Mouse (Mus musculus) myocyte (in vitro differentiated cells): ENCODE measurements around the gene Tfcp2l1. TPM values are rescaled to one million over a fixed set of nuclear protein-coding genes. Genes with fewer than 3 reads are reported as not detected.

Experiments
- H3K27me3 ChIP-seq: one replicate; pipeline ENCODE4 v1.6.1; 2011; ENCODE audit not compliant: control insufficient read depth, insufficient read depth, insufficient read length
- H3K36me3 ChIP-seq: one replicate; pipeline ENCODE4 v1.6.1; 2011; ENCODE audit not compliant: control insufficient read depth, insufficient read depth
- H3K4me2 ChIP-seq: one replicate; pipeline ENCODE4 v1.6.1; 2011; ENCODE audit warnings: low read depth, control low read depth
- H3K4me3 ChIP-seq: one replicate; pipeline ENCODE4 v1.5.1; 2011; ENCODE audit warnings: mild to moderate bottlenecking, control low read depth, moderate library complexity
- H3K79me2 ChIP-seq: one replicate; pipeline ENCODE4 v1.6.1; 2011; ENCODE audit not compliant: control insufficient read depth, insufficient read depth
- H3ac ChIP-seq: one replicate; pipeline ENCODE4 v1.6.1; 2011; ENCODE audit not compliant: control insufficient read depth, insufficient read length
- CEBPB ChIP-seq: IDR thresholded peaks from 2 replicates; pipeline ENCODE4 v1.6.1; 2011; ENCODE audit warnings: mild to moderate bottlenecking, moderate library complexity; ENCODE audit not compliant: poor library complexity, insufficient read depth, severe bottlenecking
- E2F4 ChIP-seq: IDR thresholded peaks from one replicate; pipeline ENCODE4 v1.6.1; 2011; ENCODE audit warnings: mild to moderate bottlenecking, control low read depth, moderate library complexity; ENCODE audit not compliant: insufficient read depth
- MAX ChIP-seq: IDR thresholded peaks from one replicate; pipeline ENCODE4 v1.6.1; 2011; ENCODE audit warnings: low read depth, mild to moderate bottlenecking, control low read depth
- MYOD1 ChIP-seq, 3 experiments: IDR thresholded peaks; one replicate each; pipeline ENCODE4 v1.6.1; 2011; ENCODE audit warnings: control low read depth in 2 of 3, low read depth in 2 of 3, mild to moderate bottlenecking in 2 of 3, moderate library complexity in 1 of 3; ENCODE audit not compliant: insufficient read length in 2 of 3, control insufficient read depth in 1 of 3
- MYOG ChIP-seq, 3 experiments: IDR thresholded peaks; one replicate each; pipeline ENCODE4 v1.6.1; 2011; ENCODE audit warnings: control low read depth in 2 of 3, low read depth in 2 of 3, mild to moderate bottlenecking in 2 of 3; ENCODE audit not compliant: insufficient read length in 2 of 3, control insufficient read depth in 1 of 3, insufficient read depth in 1 of 3
- POLR2A ChIP-seq: IDR thresholded peaks from one replicate; pipeline ENCODE4 v1.6.1; 2011; ENCODE audit warnings: low read depth, mild to moderate bottlenecking, control low read depth, moderate library complexity; ENCODE audit not compliant: insufficient read length
- POLR2AphosphoS2 ChIP-seq: IDR thresholded peaks from one replicate; pipeline ENCODE4 v1.6.1; 2011; ENCODE audit warnings: low read depth, control low read depth; ENCODE audit not compliant: insufficient read length
- REST ChIP-seq: IDR thresholded peaks from one replicate; pipeline ENCODE4 v1.6.1; 2011; ENCODE audit warnings: mild to moderate bottlenecking, control low read depth, moderate library complexity; ENCODE audit not compliant: insufficient read depth, insufficient read length
- SRF ChIP-seq: IDR thresholded peaks from one replicate; pipeline ENCODE4 v1.6.1; 2011; ENCODE audit warnings: low read depth; ENCODE audit not compliant: control insufficient read depth, insufficient read length
- TCF12 ChIP-seq: IDR thresholded peaks from one replicate; pipeline ENCODE4 v1.6.1; 2011; ENCODE audit warnings: mild to moderate bottlenecking, control low read depth; ENCODE audit not compliant: poor library complexity, insufficient read depth, severe bottlenecking
- TCF3 ChIP-seq: IDR thresholded peaks from one replicate; pipeline ENCODE4 v1.6.1; 2011; ENCODE audit warnings: low read depth, control low read depth; ENCODE audit not compliant: insufficient read length
- USF1 ChIP-seq: IDR thresholded peaks from one replicate; pipeline ENCODE4 v1.6.1; 2011; ENCODE audit warnings: low read depth, mild to moderate bottlenecking, control low read depth, moderate library complexity
- polyA plus RNA-seq: library from polyadenylated mRNA; unstranded; fragments of >200 nt; fragmentation: generic; extraction: Trizol; gene quantifications from one replicate; pipeline ENCODE4 v1.2.1, GENCODE M21; 2012; ENCODE audit warnings: missing spikeins

Gene Tfcp2l1
- polyA plus RNA-seq, 1 experiment: 1.2 TPM

DNA sequence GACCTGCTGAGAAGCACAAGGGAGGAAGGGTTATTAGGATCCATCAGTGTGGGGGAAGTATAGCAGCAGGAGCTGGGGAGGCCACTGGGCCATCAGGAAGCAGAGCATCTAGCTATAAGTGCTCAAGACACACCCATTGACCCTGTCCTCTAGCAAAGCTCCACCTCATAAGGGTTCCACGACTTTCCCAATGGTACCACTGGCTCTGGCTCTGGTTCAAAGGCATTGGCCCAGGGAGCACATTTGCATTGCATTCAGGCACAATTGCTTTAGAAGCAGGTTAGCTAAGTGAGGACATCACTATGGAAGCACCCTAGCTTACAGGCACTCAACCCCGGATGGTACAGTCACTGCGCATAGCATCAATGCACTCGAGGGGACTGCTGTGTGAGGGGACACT is 46.4 kb downstream of the Tfcp2l1 start:
- no peaks in the 10 kb centered on the region for H3K27me3 ChIP-seq
- H3K79me2 ChIP-seq: no peaks in the 10 kb centered on the region
- H3K4me2 ChIP-seq: no peak overlapping the region
- no peak overlapping the region for H3K4me3 ChIP-seq
- H3ac ChIP-seq: no peak overlapping the region
- no peak for TF ChIP-seq MAX
- no peak for TF ChIP-seq SRF
- TF ChIP-seq POLR2A: no peak
- TF ChIP-seq USF1: no peak
- no peak for TF ChIP-seq MYOD1 (IDR thresholded peaks at IDR 0.05; ENCODE audit: control insufficient read depth in 1 of 3, insufficient read length in 2 of 3, low read depth in 2 of 3)
- TF ChIP-seq REST: no peak
- no peak for TF ChIP-seq CEBPB
- TF ChIP-seq TCF3: no peak
- H3K36me3 ChIP-seq: no peaks in the 10 kb centered on the region

DNA sequence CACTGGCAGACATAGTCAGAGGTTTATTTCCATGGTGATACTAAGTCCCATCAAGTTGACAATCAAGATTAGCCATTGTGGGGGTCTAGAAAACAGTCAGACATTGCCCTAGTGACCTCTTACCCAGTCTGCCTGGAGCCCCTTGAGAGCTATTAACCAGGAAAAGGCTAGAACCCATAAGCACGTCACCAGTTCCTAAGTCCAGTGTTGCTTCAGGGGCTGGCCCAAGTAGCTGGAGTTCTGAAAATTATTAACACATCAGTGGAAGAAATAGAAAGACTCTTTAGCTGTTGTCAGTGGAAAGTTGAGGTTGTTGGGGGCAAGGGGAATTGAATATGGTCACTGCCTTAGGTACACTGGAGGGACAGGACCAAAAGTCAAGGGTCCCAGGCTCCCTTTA is 54.2 kb downstream of the Tfcp2l1 start:
- Histone ChIP-seq H3ac (no peak overlapping the region), H3K79me2 (no peaks in the 10 kb centered on the region)

DNA sequence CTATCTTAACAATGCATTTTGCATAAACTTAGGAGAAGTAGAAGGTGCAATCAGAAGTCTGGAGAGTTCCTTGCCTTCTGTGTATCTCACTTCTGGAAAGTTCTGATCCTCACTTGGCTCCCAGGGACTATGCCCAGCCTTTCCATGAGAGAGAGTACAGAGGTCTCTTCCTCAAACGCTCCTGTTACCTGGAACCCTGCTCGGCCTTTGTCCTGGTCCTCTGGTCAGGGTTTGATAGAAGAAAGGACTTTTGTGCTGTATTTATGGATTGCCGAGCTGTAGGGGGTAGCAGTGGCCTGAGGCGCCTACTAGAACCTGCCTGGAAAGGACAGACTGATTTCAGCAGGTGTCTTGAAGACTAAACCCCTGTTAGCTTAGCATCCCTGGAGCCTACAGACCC is 55.9 kb downstream of the Tfcp2l1 start:
- H3K36me3 ChIP-seq: no peaks in the 10 kb centered on the region
- no peaks in the 10 kb centered on the region for H3K79me2 ChIP-seq
- TF ChIP-seq MAX (no peak), POLR2AphosphoS2 (no peak), MYOG (IDR thresholded peaks at IDR 0.05; ENCODE audit: control insufficient read depth in 1 of 3, insufficient read depth in 1 of 3, insufficient read length in 2 of 3, low read depth in 2 of 3) (no peak), REST (no peak), SRF (no peak)
- no peak overlapping the region for H3K4me3 ChIP-seq
- H3K4me2 ChIP-seq: no peak overlapping the region
- H3ac ChIP-seq: no peak overlapping the region
- H3K27me3 ChIP-seq: peaks cover 10% of the 10 kb centered on the region

More for the DNA sequence above, 54.2 kb downstream of the Tfcp2l1 start:
- no peak overlapping the region for H3K4me2 ChIP-seq
- TF ChIP-seq E2F4: no peak
- no peak for TF ChIP-seq MYOG (IDR thresholded peaks at IDR 0.05; ENCODE audit: control insufficient read depth in 1 of 3, insufficient read depth in 1 of 3, insufficient read length in 2 of 3, low read depth in 2 of 3)
- peaks cover 2% of the 10 kb centered on the region for H3K27me3 ChIP-seq
- no peak overlapping the region for H3K4me3 ChIP-seq
- no peaks in the 10 kb centered on the region for H3K36me3 ChIP-seq

DNA sequence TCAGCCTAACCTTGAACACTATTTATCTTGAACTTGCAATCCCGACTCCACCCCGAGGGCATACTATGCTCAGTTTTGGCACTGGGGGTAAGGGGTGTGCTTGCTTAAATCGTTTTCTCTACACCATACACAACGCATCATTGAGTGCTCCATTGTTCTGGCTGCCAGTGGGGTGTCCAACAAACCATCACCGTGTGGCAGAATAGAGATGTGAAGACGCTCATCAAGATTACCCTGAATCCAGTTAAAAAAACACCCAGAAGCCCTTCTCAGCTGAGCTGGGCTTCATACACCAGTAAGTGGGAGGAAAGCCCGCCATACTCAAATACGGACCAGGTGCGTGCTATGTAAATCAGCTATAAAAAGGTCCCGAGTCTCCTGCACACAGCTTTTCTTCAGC is 60.0 kb downstream of the Tfcp2l1 start:
- Histone ChIP-seq H3K79me2 (no peaks in the 10 kb centered on the region), H3ac (no peak overlapping the region), H3K4me2 (no peak overlapping the region), H3K27me3 (peaks cover 10% of the 10 kb centered on the region), H3K36me3 (no peaks in the 10 kb centered on the region), H3K4me3 (no peak overlapping the region)
- no peak for TF ChIP-seq SRF
- no peak for TF ChIP-seq MYOD1 (IDR thresholded peaks at IDR 0.05; ENCODE audit: control insufficient read depth in 1 of 3, insufficient read length in 2 of 3, low read depth in 2 of 3)
- no peak for TF ChIP-seq TCF12
- no peak for TF ChIP-seq POLR2A
- TF ChIP-seq MYOG (IDR thresholded peaks at IDR 0.05; ENCODE audit: control insufficient read depth in 1 of 3, insufficient read depth in 1 of 3, insufficient read length in 2 of 3, low read depth in 2 of 3): no peak

DNA sequence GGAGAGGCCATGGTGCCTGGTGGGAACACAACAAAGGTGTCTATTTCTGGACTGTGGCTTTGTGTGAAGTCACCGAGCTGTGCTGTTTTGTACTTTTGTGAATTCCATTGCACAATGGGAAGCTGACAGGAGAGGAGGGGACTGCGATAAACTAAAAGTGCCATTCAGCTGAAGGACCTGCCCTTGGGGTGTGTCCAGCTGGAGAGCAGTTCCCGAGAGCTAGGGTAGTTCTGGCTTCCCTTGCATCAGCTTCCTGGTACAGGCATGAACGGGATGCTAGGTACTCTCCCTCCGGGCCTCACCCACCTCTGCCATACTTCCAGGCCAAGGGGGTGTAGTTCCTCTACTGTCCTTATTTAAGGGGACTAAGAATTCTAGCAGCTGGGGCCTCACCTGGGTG is 62.1 kb downstream of the Tfcp2l1 start:
- Histone ChIP-seq H3K36me3 (no peaks in the 10 kb centered on the region), H3K4me2 (no peak overlapping the region)
- no peak for TF ChIP-seq TCF12
- no peak for TF ChIP-seq MYOG (IDR thresholded peaks at IDR 0.05; ENCODE audit: control insufficient read depth in 1 of 3, insufficient read depth in 1 of 3, insufficient read length in 2 of 3, low read depth in 2 of 3)
- no peak for TF ChIP-seq REST

DNA sequence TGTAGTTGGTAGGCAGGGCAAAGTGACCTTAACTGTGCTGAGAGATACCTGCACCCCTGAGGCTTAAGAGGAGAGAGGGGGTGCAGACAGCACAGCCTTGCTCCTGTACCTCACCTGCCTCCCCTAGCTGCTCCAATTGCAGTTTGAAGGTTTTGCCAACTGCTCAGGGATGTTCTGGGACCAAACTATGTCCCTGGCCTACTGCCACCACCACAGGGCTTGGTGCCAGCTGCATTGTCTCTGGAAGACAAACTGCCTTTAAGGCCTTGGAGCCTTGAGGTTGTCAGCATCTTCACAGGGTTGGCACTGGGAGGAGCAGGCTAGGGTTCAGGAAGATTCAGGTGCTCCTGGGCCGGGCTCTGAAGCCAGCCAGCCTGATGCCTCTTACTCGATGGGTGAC is 66.7 kb downstream of the Tfcp2l1 start:
- Histone ChIP-seq H3K36me3 (no peaks in the 10 kb centered on the region), H3ac (no peak overlapping the region), H3K4me2 (no peak overlapping the region), H3K4me3 (no peak overlapping the region), H3K27me3 (no peaks in the 10 kb centered on the region), H3K79me2 (no peaks in the 10 kb centered on the region)
- TF ChIP-seq TCF3: no peak
- no peak for TF ChIP-seq POLR2A
- TF ChIP-seq SRF: no peak
- no peak for TF ChIP-seq USF1
- no peak for TF ChIP-seq MAX
- no peak for TF ChIP-seq E2F4
- TF ChIP-seq TCF12: no peak
- TF ChIP-seq REST: no peak
- no peak for TF ChIP-seq MYOD1 (IDR thresholded peaks at IDR 0.05; ENCODE audit: control insufficient read depth in 1 of 3, insufficient read length in 2 of 3, low read depth in 2 of 3)
- TF ChIP-seq CEBPB: no peak
- no peak for TF ChIP-seq POLR2AphosphoS2
- no peak for TF ChIP-seq MYOG (IDR thresholded peaks at IDR 0.05; ENCODE audit: control insufficient read depth in 1 of 3, insufficient read depth in 1 of 3, insufficient read length in 2 of 3, low read depth in 2 of 3)

More for the DNA sequence above, 62.1 kb downstream of the Tfcp2l1 start:
- Histone ChIP-seq H3K27me3 (peaks cover 10% of the 10 kb centered on the region), H3ac (no peak overlapping the region), H3K4me3 (no peak overlapping the region), H3K79me2 (no peaks in the 10 kb centered on the region)
